ENCODE assay signal across 8 mouse cellular contexts in genomic region chr9:106211680-106212593, GRCm38 (mm10). TPM values are rescaled to one million over a fixed set of nuclear protein-coding genes. Genes with fewer than 3 reads are reported as not detected.
DNase-seq lines count a peak whose midpoint lies in the region; ATAC-seq and TF ChIP-seq lines count a peak whose summit lies in the region.

No protein-coding gene starts in this region.

- peaks cover 7 to 19% of the 10 kb centered on the region in 2 experiments; a peak in 3 of 4 replicates for H3K4me1 ChIP-seq in ES-E14 (ENCODE audit: control insufficient read depth in 2 of 2, insufficient read depth in 2 of 2, low read length in 2 of 2, poor library complexity in 1 of 2)
- peaks cover 18% of the 10 kb centered on the region for H3K4me1 ChIP-seq in forebrain, embryonic 13.5 days

- peak; percentile 100 for TF ChIP-seq CTCF in layer of hippocampus, adult 2 months (conservative IDR thresholded peaks at IDR 0.05)

- intact Hi-C loops in heart, postnatal 36 days (cut with DNase I), result loop anchor here (2.0 to 5.0 kb wide), 4 partner anchors 35 to 90 kb away; partner anchors contain the start of gene Poc1a

- in situ Hi-C loops in ES-E14 (cut with MboI; ENCODE audit: low sequenced_read_pairs in 2 of 2, unreplicated experiment in 2 of 2), result no loop called here

- 17% methylated on average over 37 of the region's 37 CpGs for WGBS in forebrain, embryonic 13.5 days

- peak overlapping the region; percentile 97 for H3K27ac ChIP-seq in ES-E14 (ENCODE audit: insufficient read depth, low read depth, low read length, poor library complexity, severe bottlenecking)
- peak overlapping the region; percentile 66 for H3K27ac ChIP-seq in forebrain, embryonic 13.5 days
- H3K27ac ChIP-seq in layer of hippocampus, adult 2 months, result peak overlapping the region; percentile 83

- H3K9me3 ChIP-seq in ES-E14 (ENCODE audit: control insufficient read depth, insufficient read depth, low read depth, low read length), result no peaks in the 10 kb centered on the region
- H3K9me3 ChIP-seq in forebrain, embryonic 13.5 days (replicated peaks), result no peaks in the 10 kb centered on the region

- peaks cover 39% of the 10 kb centered on the region for H3K36me3 ChIP-seq in ES-E14 (ENCODE audit: control insufficient read depth, insufficient read depth, low read length, poor library complexity, severe bottlenecking)
- peaks cover 41% of the 10 kb centered on the region for H3K36me3 ChIP-seq in forebrain, embryonic 13.5 days (ENCODE audit: poor library complexity, severe bottlenecking)

- H3K4me2 ChIP-seq in forebrain, embryonic 13.5 days, result peak overlapping the region; percentile 61

- H3K9ac ChIP-seq in ES-E14 (ENCODE audit: insufficient read depth, low read depth, low read length, poor library complexity, severe bottlenecking), result peak overlapping the region; percentile 78
- H3K9ac ChIP-seq in forebrain, embryonic 13.5 days, result peak overlapping the region; percentile 58

- H3K27me3 ChIP-seq in forebrain, embryonic 13.5 days, result no peaks in the 10 kb centered on the region

- peak; percentile 94 for DNase-seq in ES-E14 (ENCODE audit: low read depth, low spot score)
- peak; percentile 85 to 87 for DNase-seq in heart, postnatal 36 days
- DNase-seq in layer of hippocampus, adult 2 months (ENCODE audit: low spot score in 2 of 2), result peak; percentile 80 to 85
- peak; percentile 92 for DNase-seq in lung, postnatal 14 days
- DNase-seq in retina, embryonic 14.5 days (ENCODE audit: low spot score), result peak; percentile 99
- peak; percentile 85 to 88 for DNase-seq in thymus, postnatal 36 days

- peak; percentile 86 for ATAC-seq in cerebellum, adult (ENCODE audit: insufficient number of reproducible peaks, low FRiP score, low TSS enrichment)
- peak; percentile 88 for ATAC-seq in forebrain, embryonic 13.5 days

- H3K4me3 ChIP-seq in ES-E14 (ENCODE audit: insufficient read depth in 1 of 2, low read depth in 1 of 2, low read length in 2 of 2, poor library complexity in 1 of 2, severe bottlenecking in 1 of 2), result peak overlapping the region; percentile 65 to 73
- peak overlapping the region; percentile 28 for H3K4me3 ChIP-seq in forebrain, embryonic 13.5 days
- H3K4me3 ChIP-seq in layer of hippocampus, adult 2 months, result peak overlapping the region; percentile 37

TF ChIP-seq in ES-E14, 5 proteins besides CTCF, POLR2A, EP300 and RAD21:
- TF ChIP-seq CHD2 (IDR thresholded peaks at IDR 0.05; ENCODE audit: low read depth, low read length), result no peak
- TF ChIP-seq ZC3H11A (IDR thresholded peaks at IDR 0.05; ENCODE audit: borderline replicate concordance, low read depth, low read length), result peak; percentile 37; the same call in 1 of the 2 replicates
- no peak for TF ChIP-seq MAFK (IDR thresholded peaks at IDR 0.05; ENCODE audit: insufficient read depth, low read depth, low read length)
- TF ChIP-seq HCFC1 (IDR thresholded peaks at IDR 0.05; ENCODE audit: borderline replicate concordance, insufficient read depth, low read length), result peak; percentile 68
- peak; percentile 81 for TF ChIP-seq ZNF384 (IDR thresholded peaks at IDR 0.05; ENCODE audit: low read depth, low read length)

RNA-seq across cellular contexts. Expression of gene Twf2, which starts 9.0 kb away (rescaled TPM):
- total RNA-seq in ES-E14 (2012; rRNA removed), result 135 and 139 TPM in 2 replicates
- 48.0 and 51.7 TPM in 2 replicates for polyA plus RNA-seq in forebrain, embryonic 13.5 days (2015; fragmentation: Nextera tagmentation; extraction: Ambion mirVana)
- 100 to 1,000 TPM; 266 to 269 TPM for total RNA-seq in heart, postnatal 36 days (2021)
- 10 to 100 TPM; 52.4 to 58.9 TPM for total RNA-seq in layer of hippocampus, adult 2 months (2021)

RNA-seq across cellular contexts. Expression of gene Tlr9, which starts 10.5 kb away (rescaled TPM):
- total RNA-seq in ES-E14 (2012; rRNA removed), result 0.09 TPM in 1 of 2 replicates, not detected in the other
- polyA plus RNA-seq in forebrain, embryonic 13.5 days (2015; fragmentation: Nextera tagmentation; extraction: Ambion mirVana), result not detected in 2 replicates
- 1 to 10 TPM in 1 of 2 experiments, under 1 TPM in 1; 0.47 to 1.1 TPM for total RNA-seq in heart, postnatal 36 days (2021)
- 1 to 10 TPM; 1.4 to 1.5 TPM for total RNA-seq in layer of hippocampus, adult 2 months (2021)

RNA-seq across cellular contexts. Expression of gene Ppm1m, which starts 12.4 kb away (rescaled TPM):
- 40.6 and 53.9 TPM in 2 replicates for total RNA-seq in ES-E14 (2012; rRNA removed)
- polyA plus RNA-seq in forebrain, embryonic 13.5 days (2015; fragmentation: Nextera tagmentation; extraction: Ambion mirVana), result 19.5 and 20.1 TPM in 2 replicates
- 10 to 100 TPM; 12.2 to 13.8 TPM for total RNA-seq in heart, postnatal 36 days (2021)
- total RNA-seq in layer of hippocampus, adult 2 months (2021), result 10 to 100 TPM; 19.4 to 21.8 TPM

RNA-seq across cellular contexts. Expression of gene Alas1, which starts 36.5 kb away (rescaled TPM):
- total RNA-seq in ES-E14 (2012; rRNA removed), result 36.1 and 48.5 TPM in 2 replicates
- polyA plus RNA-seq in forebrain, embryonic 13.5 days (2015; fragmentation: Nextera tagmentation; extraction: Ambion mirVana), result 86.8 and 87.7 TPM in 2 replicates
- 100 to 1,000 TPM; 298 to 524 TPM for total RNA-seq in heart, postnatal 36 days (2021)
- total RNA-seq in layer of hippocampus, adult 2 months (2021), result 100 to 1,000 TPM; 149 to 154 TPM

RNA-seq across cellular contexts. Expression of gene Wdr82, which starts 41.2 kb away (rescaled TPM):
- total RNA-seq in ES-E14 (2012; rRNA removed), result 83.7 and 95.8 TPM in 2 replicates
- polyA plus RNA-seq in forebrain, embryonic 13.5 days (2015; fragmentation: Nextera tagmentation; extraction: Ambion mirVana), result 33.8 and 40.1 TPM in 2 replicates
- 10 to 100 TPM; 34.6 to 43.4 TPM for total RNA-seq in heart, postnatal 36 days (2021)
- 100 to 1,000 TPM; 134 TPM for total RNA-seq in layer of hippocampus, adult 2 months (2021)

Comparison
In these comparisons a context has a peak if more than half of its experiments do, and no peak if none do; other contexts are left out.
1. Peak in every context shown above with its lines: DNase-seq, ATAC-seq, H3K4me3 ChIP-seq and H3K27ac ChIP-seq.